Mouse (Mus musculus): ENCODE data around the gene Clstn2.

DNA sequence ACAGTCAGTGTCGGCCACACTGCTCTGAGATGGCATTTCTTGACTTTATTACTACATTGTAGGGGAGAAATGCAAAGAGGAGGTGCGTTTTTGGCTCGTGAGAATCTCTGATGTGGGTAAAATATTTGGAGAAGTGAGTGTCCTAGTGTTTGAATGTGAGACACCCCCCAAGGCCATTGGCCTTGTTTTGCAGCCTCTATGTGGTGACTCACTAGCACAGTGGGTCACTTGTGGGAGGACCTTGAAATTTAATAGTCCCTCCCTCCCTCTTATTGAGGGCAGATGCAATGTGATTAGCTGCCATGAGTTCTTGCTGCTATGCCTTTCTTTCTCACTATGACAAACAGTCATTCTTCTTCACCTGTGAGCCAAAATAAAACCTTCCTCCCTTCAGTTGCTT, 374.2 kb downstream of the Clstn2 start:
- TF ChIP-seq CTCF (conservative IDR thresholded peaks at IDR 0.05; ENCODE audit: low read length) (no peak), POU5F1 (IDR thresholded peaks at IDR 0.05; ENCODE audit: borderline replicate concordance, low read length) (no peak)

All from E14TG2a.4 (cell line).